Mouse (Mus musculus) adrenal gland, adult 2 months (tissue): ENCODE measurements around the gene Smarcd1. TPM values are rescaled to one million over a fixed set of nuclear protein-coding genes. Genes with fewer than 3 reads are reported as not detected.
A peak's percentile ranks its signal among the peaks of the same experiment; 100 is the strongest.
"Not testable (repeated sequence)": the region's sequence is repeated elsewhere in the genome, so short reads cannot be mapped to it uniquely, and the experiment has no call there.

Experiments
- DNase-seq: peaks from one replicate; pipeline ENCODE4 v3.0.0; 2021
- polyA plus RNA-seq: library from polyadenylated mRNA; depleted of rRNA; stranded (reverse); fragments of >200 nt; gene quantifications from 2 replicates; pipeline ENCODE4 v1.2.3, GENCODE M21; 2012
- total RNA-seq, 2 experiments: library from RNA; stranded (reverse); gene quantifications; 2 replicates each; pipeline ENCODE4 v1.2.3; 2021

The Smarcd1 gene
- total and polyA plus RNA-seq, 3 experiments: 37.6 to 74.6 (median 53.6) TPM

DNA sequence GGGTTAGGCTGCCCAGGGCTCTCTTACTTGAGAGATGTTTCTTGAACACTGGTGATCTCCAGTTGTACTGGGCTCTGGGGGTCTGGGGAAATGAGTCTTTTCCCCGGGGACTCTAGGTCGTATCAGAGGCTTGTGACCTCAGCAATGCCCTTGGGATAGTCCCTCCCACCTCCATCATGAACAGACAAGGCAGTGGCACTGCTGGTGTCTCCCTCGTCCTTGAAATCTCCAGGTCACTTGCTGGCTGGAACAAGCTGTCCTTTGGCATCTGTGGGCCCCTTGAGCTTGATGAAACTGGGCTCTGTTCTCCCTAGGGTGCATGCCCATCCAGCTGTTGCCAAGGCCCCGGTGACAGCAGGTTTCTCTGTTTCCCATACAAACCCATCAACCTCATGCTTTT, 12.3 kb downstream of the Smarcd1 start:
- peak; percentile 83 for DNase-seq

DNA sequence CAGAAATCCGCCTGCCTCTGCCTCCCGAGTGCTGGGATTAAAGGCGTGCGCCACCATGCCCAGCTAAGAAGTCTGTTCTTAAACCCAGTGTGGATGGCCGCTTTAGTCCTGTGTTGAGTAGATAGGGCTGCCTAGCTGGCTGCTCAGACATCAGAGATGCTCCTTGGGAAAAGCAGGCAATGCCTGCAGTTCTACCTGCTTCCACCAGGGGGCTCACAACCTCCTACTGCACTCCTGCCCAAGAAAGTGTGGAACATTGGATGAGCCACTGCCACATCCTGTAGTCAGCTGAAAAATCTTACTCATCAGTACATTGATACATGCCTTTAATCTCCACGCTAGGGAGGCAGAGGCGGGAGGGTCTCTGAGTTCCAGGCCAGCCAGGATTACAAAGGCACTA, 12.9 kb downstream of the Smarcd1 start:
- peak; percentile 83 for DNase-seq

DNA sequence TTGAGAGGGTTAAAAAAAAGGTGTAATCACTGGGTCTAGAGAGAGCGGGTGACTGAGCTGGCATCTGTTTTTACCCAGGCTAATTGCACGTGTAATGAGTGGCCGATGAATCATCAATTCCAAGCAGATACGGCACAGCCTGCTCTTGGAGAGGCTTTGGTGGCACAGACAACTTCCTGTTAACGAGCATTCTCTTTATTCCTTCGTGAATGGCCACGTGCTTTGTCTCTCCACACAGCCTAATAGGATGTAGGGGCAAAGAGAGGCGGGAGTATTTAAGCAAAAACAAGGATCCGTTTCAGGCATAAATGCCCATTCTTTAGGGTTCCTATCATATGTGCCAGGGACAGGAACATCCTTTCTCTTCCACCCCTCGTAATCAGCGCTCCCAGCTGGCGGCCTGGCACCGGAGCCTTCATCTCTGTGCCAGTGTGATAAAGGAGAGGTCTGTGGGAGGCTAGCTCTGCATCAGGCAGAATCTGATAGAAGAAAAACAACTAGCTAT, 13.5 kb downstream of the Smarcd1 start:
- peak; percentile 70 for DNase-seq

DNA sequence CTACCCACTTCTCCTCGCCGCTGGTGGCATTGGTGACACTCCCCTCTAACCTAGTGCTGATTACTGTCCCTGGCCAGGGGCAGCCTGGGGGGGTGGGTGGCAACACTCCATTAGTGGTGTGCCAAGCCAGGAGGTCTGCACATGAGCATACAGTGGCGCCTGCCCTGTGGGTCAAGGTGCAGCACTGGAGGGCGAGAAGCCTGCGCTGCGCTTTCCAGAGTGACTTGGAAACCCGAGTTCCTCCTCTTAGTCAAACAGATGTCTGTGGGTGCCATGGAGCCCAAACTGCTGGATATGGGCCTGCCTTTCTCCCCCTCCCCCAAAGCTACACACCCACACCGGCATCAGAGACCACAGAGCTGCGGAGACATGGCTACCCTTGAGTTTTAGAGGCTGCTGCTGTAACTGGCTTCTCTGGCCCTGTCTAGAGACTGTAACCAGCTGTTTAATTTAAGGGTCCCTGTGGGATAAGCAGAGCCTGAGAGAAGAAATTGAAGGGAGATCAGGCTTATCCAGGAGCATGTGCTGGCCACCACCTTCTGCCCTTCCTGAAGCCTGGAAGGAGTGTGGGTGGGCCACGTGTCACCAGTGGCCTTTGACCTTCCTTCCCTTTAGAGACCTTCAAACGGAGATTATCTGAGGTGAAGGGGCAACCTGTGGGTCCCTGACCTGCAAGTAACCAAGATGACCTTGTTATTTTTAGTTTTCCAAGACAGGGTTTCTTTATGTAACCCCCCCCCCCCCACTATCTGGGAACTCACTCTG, 14.2 kb downstream of the Smarcd1 start:
- peak; percentile 61 for DNase-seq

DNA sequence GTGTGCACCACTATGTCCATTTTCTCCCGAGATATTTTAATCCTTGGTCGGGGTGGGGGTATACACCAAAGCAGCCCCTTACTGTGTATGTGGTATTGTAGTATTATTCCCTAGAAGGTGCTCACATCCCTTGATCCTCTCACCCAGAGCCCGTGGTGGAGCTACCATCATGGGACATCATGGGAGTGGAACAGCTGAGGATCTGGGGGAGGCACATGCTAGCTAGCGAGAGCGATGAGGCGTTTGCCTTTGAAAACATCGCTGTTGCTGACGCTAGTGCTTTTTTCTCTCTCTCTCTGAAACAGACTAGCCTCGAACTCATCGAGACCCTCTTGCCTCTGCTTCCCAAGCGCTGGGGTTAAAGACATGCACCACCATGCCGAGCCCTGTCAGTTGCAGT, 14.9 kb downstream of the Smarcd1 start:
- no peak for DNase-seq

DNA sequence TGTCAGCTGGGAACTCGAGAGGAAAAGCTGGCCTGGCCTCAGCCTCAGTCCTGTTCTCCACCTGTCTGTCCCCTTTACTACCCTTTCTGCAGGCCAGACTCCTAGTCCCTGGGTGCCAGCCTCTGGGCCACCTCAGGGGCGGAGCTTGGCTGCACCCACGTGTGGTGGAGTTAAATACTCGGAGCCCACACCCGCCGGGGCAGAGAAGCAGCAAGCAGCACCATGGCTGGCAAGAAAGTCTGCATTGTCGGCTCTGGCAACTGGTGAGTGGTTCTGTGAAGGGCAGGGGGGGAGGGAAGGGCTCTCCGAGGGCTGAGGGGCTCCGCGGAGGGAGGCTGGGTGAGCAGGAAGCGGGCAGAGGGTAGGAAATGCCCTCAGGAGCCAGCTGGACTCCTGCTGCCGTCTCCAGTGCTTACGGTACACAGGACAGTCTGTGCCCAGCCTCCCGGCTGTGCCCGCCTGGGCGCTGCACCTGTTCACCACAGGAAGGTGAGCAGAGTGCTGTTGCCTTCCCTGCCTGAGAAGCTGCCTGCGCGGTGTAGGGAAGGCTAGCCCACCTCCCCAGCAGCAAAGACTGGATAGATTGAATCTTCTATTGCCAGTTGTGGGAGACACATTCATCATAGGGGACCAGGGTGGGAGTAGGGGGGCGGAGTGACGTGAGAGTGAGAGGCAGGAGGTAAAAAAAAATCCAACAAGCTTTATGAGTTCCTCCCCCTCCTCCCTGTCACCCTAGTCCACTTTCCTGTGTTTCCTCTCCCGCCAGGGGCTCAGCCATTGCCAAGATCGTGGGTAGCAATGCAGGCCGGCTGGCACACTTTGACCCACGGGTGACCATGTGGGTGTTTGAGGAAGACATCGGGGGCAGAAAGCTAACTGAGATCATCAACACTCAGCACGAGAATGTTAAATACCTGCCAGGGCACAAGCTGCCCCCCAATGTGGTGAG, 15.7 kb downstream of the Smarcd1 start, which contains the start of gene Gpd1:
TSS of gene Gpd1 (plus strand) at position 130 of the 949 bp plus-strand sequence.
- peak; percentile 87 for DNase-seq

DNA sequence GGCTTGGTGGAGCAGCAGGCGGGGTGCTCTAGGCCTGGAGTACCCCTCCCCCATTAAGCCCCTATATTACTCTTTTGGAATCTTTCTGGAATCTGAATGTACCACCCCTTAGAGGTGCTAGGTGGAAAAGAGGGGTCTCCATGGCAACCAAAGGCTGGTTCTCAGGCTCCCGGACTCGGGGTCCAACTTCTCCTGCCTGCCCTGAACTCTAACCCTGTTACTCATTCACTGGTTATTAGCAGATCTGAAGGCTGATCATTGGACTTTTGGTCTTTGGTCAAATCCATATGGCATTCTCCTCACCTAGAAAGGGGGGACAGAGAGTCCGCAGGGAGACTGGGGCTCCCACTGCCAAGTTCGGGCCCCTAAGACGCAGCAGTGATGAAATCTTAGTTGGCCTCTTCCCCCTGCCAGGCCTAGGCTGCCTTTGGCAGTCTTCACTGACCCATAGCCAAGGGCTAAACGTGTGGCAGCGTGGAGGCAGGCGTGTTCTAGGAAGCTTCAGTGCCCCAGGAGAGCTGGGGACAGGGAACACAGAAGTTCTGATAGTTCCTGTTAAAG, 16.6 kb downstream of the Smarcd1 start:
- DNase-seq: peak; percentile 55

DNA sequence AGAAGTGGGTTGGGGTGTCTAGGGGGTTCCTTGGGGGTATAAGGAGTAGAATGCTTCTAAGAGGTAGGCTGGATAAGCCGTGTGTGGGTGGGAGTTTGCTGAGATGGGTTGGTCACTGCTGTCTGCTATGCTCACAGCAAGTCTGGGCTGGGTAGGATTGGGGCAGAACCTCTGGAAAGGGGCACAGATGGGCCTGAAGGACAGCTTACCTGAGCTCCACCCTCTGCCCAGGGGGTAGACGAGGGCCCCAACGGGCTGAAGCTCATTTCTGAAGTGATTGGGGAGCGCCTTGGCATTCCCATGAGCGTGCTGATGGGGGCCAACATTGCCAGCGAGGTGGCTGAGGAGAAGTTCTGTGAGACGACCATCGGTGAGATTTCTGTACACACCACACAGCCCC, 17.9 kb downstream of the Smarcd1 start:
- no peak for DNase-seq

DNA sequence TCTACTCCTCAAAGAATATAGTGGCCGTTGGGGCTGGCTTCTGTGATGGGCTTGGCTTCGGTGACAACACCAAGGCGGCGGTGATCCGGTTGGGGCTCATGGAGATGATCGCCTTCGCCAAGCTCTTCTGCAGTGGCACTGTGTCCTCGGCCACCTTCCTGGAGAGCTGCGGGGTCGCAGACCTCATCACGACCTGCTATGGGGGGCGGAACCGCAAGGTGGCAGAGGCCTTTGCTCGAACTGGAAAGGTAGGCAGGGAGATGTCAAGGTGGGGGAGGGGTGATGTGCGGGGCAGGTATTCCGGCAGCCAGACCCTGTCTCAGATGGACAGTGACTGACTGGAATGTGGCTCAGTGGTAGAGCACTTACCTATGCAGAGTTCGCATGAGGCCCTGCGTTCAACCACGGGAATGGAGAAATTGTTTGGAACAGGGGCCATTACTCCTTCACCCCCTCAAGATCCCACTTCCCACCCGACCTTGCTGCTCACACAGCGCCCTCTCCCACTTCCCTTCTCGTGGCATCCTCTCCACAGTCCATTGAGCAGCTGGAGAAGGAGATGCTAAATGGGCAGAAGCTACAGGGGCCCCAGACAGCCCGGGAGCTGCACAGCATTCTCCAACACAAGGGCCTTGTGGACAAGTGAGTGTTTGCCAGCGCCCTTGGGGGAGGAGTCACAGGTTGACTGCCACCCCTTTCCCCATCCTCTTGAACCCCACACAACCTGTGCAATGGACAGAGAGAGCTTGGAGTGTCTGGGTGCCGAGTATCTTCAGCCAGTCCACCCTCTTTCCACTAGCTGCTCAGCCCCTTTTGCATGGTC, 20.2 kb downstream of the Smarcd1 start:
- peak; percentile 34 for DNase-seq

DNA sequence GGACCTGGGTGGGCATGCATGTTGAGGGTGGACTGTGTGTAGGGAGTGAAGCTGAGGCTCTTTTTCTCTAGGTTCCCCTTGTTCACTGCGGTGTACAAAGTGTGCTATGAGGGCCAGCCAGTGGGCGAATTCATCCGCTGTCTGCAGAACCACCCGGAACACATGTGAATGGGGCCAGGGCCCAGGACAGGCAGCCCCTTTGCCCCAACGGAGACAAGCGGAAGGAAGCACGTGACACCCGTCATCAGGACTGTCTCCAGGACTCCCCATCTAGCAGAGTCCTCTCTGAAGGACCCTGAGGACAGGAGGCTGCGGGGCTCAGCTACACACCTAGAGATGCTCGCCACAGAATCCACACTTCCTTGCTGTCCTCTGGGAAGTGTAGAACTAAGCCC, 21.2 kb downstream of the Smarcd1 start:
- peak; percentile 53 for DNase-seq

DNA sequence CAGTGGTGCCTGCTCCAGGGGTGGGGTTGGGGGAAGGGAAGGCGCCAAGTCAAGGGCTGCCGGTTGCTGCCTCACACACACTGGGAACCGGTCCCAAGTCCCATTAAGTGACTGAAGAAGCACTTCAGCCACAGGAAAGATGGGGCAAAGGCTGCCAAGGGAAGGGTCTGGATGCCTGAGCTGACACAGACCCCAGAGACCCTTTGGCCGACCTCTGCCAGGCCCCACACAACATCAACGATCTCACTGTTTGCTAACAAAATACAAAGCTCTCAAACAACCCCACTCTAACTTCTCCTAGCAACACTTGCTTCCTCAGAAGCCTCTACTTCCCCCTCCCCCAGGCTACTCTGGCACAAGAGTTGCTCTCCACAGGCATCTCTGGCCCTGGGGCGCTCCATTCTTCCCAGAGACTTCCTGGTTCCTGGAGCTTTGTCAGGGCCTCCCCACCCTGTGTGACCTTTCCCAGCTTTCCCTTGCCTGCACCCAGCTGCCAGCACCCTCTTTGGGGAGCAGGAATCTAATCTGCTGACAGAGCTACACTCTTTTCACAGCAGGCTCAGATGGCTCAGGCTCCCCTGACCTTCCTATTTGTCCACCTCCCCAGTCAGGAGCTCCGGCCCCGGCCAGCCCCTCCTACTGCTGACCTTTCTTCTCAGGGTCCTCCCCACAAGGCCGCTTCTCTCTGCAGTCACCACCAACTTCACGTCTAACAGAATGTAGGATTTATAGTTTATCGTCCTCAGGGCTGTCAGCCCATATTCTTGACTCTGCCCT, 21.8 kb downstream of the Smarcd1 start:
- DNase-seq: peak; percentile 94

DNA sequence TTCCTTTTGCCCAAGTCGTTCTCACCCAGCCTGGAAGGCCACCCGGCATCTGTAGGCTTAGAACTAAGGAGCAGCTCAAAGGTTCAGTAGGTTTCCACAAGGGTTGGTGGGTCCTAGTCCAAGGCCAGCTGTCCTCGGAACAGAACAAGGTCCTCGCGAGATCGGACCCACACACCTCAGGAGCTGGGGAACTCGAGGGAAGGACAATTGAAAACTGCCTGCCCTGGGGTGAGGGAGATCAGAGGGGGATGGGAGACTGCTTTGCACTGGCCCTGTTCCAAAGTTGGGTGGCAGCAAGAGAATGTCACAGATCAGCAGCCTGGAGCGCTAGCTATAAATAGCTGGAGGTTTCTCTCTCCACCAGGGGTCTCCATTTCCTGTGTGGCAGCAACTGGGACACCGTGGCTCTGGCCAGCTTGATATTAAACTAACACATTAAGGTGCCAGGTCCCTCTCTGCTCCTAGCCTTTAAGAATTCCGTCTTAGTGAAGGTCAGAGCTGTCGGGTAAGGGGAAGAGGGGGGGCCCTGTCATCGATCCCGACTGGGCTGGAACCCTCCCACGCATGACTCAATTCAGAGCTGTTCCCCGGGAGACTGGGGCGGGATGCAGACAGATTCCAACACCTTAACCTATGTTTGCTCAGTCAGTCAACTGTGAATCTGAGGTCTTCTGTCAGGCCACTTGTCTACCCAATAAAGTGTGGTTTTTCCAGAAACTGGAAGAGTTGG, 22.5 kb downstream of the Smarcd1 start:
- DNase-seq: peak; percentile 92

DNA sequence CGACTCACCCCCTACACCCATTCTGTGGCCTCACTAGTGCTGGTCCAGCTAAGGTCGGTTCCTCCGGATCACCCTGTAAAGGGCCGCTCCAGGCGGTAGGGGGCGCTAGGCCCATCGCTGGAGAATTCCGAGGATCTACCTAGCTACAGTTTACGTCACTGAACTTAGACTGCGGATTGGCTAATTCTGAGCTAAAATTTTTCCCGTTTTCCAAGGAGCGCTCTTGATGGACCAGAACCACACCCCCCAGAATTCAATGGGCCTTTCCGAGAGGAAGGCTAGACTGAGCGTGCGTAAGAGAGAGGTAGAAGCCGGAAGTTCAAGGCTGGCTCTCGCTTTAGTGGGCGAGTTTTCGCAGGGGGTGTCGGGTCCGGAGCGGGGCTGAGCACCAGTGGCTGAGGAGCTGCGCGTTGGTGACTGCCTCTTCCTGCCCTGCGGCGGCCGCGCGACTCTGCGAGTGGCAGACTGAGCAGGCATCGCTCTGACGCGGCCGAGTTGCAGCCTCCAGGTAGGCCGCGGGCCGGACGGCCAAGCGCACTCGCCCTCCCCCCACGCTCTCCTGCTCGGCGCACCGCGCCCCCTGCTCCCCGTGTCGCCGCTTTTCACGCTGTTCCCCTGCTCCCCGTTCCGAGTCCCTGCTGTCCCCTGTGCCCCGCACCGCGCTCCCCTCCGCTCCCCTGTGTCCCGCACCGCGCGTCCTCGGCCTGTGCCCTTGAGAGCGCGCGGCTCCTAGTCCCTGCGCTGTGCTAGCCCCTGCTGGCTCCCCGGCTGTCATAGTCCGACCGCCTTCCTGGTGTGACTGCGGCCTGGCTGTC, 23.6 kb downstream of the Smarcd1 start, which contains the start of gene Cox14:
TSS of gene Cox14 (plus strand) at position 278 of the 815 bp plus-strand sequence.
- DNase-seq: peak; percentile 95

DNA sequence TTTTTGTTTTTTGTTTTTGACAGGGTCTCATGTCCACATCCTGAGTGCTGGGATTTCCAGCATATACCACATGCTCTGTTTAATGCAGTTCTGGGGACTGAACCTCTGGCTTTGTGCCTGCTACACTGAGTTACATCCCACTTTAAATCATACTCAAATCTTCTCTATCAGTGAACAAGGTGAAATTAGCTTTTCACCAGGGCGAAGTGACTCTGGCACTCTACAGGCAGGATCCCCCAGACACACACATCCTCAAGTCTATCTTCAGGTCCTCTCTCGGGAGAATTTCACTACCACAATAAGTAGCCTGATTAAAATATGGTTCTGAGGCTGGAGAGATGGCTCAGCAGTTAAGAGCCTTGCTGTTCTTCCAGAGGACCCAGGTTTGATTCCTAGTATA, 24.6 kb downstream of the Smarcd1 start:
- DNase-seq: peak; percentile 2

DNA sequence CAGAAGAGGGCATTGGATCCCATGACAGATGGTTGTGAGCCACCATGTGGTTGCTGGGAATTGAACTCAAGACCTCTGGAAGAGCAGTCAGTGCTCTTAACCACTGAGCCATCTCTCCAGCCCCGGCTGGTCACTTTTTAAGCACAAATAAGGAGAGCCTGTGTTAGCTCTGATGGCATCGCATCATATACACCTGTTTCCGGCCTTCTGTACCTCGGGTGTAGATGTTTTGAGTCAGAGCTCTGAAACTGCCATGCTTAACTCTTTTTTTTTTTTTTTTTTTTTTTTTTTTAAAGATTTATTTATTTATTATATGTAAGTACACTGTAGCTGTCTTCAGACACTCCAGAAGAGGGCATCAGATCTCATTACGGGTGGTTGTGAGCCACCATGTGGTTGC, 25.1 kb downstream of the Smarcd1 start:
- DNase-seq: not testable (repeated sequence)

DNA sequence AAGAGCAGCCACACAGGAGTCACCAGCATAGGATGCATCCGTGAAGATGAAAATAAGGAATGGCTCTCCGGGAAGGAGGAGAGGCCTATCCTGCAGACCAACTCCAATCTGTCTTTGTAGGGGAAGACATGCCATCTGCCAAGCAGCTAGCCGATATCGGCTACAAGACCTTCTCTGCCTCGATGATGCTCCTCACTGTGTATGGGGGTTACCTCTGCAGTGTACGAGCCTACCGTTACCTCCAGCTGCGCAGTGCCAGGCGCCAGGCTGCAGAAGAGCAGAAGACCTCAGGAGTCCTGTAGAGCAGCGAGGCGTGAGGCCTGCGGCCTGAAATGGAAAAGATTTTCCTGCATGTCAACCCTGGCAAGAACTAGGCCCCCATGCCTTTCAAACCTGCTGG, 25.6 kb downstream of the Smarcd1 start:
- peak; percentile 7 for DNase-seq

DNA sequence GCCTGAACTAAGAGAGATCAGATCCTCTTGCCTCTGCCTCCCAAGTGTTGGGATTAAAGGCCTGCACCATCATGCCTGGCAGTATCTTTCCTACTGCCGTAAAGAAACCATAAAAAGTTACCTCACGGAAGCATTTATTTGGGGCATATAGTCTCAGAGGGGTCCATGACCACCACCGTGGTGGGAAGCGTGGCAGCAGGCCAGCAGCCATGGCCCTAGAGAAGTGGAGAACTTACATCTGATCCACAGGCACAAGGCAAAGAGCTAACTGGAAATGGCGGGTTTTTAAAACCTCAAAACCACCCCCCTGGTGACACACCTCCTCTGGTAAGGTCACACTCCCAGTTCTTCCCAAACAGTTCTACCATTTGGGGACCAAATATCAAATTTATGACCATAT, 26.3 kb downstream of the Smarcd1 start:
- peak; percentile 4 for DNase-seq

DNA sequence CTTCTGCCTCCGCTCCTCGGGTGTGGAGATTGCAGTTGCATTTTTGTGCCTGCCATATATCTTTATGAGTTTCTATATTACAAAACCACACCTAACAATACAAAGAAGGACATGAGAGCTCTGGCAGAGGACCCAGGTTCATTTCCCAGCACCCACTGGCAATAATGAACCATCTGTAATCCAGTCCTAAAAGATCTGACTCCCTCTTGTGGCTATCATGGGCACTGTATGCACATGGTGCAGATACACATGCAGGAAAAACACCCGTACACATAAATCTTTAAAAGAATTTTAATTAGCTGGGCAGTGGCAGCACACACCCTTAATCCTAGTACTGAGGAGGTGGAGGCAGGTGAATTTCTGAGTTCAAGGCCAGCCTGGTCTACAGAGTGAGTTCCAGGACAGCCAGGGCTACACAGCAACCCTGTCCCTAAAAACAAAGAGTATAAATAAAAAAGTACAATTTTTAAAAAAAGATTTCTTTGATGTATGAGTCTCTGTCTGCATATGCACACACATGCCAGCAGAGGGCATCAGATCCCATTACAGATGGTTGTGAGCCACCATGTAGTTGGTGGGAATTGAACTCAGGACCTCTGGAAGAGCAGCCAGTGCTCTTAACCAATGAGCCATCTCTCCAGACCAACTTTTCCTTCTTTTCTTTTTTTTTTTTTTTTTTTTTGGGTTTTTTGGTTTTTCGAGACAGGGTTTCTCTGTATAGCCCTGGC, 27.3 kb downstream of the Smarcd1 start:
- DNase-seq: no peak
